Mouse (Mus musculus) bone marrow macrophage, adult 2 months (primary cell): ENCODE data around the gene Ppp2r3a.

Experiments
- CTCF ChIP-seq: IDR thresholded peaks from 2 replicates; pipeline ENCODE4 v1.5.1; 2012; ENCODE audit warnings: low read depth, mild to moderate bottlenecking, low read length, moderate library complexity
- POLR2A ChIP-seq: IDR thresholded peaks from 2 replicates; pipeline ENCODE4 v1.6.1; 2012; ENCODE audit warnings: mild to moderate bottlenecking, low read depth, low read length, borderline replicate concordance

GRCm38 (mm10) chr9:101281326-101281725 lies 29.7 kb upstream of the Ppp2r3a start:
- TF ChIP-seq CTCF (no peak), POLR2A (no peak)
